Mouse (Mus musculus): ENCODE measurements around the gene Birc6. TPM values are rescaled to one million over a fixed set of nuclear protein-coding genes. Genes with fewer than 3 reads are reported as not detected.
A peak's percentile ranks its signal among the peaks of the same experiment; 100 is the strongest.

Gene Birc6
- polyA plus RNA-seq, 1 experiment from 2014 or later: 102 TPM

DNA sequence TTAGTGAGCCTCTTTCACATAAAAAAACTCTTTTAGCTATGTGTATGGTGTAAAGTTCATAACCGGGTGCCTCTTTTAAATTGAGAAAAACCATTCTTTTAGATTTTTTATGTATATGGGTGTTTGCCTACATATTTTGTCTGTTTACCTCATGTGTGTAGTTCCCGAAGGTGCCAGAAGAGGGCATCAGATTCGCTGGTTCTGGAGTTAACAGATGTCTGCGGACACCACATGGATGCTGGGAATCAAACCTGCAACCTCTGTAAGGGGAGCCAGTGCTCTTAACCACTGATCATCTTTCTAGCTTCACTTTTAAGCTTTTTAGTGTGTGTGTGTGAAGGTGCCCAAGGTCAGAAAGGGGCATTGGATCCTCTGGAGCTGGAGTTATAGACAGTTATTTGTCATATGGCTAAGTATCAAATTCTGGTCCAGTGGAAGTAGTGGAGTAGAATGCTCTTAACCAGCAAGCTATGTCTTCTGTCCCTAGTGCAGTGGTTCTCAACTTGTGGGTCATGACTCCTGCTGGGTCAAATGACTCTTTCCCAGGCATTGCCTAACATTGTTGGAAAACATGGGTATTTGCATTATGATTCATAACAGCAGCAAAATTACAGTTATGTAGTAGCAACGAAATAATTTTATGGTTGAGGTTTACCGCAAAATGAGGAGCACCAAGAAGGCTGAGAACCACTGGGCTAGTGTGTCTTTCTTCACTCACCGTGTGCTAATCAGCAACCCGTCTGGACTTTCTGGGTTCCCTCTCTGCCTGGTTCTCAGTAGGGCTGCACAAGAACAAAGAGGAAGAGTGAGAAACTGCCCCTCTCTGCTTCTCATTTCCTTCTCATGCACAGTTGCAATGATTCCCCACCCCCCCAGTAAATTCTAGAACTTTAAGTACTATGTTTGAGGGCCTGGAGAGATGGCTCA lies 5.0 kb upstream of the Birc6 start:
- no peaks in the 10 kb centered on the region for H3K27me3 ChIP-seq
- ATAC-seq (ENCODE audit: insufficient number of reproducible peaks, insufficient read depth, low FRiP score, low TSS enrichment, low read depth): no peak
- no peak overlapping the region for H3K9ac ChIP-seq
- 80% methylated on average over 8 of the region's 8 CpGs for WGBS
- no peak overlapping the region for H3K27ac ChIP-seq
- H3K4me3 ChIP-seq: no peak overlapping the region
- H3K4me2 ChIP-seq: no peak overlapping the region
- no peaks in the 10 kb centered on the region for H3K36me3 ChIP-seq
- H3K4me1 ChIP-seq: peaks cover 7% of the 10 kb centered on the region; the same call in 1 of the 2 replicates
- no peaks in the 10 kb centered on the region for H3K9me3 ChIP-seq

DNA sequence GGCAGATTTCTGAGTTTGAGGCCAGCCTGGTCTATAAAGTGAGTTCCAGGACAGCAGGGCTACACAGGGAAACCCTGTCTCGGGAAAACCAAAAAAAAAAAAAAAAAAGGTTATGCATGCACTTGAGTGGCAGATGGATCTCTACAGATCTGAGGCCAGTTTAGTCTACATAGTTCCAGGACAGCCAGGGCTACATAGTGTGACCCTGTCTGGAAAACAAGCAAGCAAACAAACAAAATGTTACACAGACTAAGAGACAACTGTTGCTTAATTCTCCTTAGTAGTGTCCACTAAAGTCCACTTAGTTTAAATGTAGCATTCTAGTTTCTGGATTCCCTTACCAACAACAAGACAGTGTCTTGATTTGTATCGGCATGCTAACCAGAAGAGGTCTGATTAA lies 2.0 kb upstream of the Birc6 start:
- 87% methylated on average over 2 of the region's 2 CpGs for WGBS

GRCm38 (mm10) chr17:74526806-74527653 lies 1.1 kb upstream of the Birc6 start:
- H3K4me2 ChIP-seq: peak overlapping the region; percentile 64
- H3K4me1 ChIP-seq: peaks cover 18% of the 10 kb centered on the region
- no peaks in the 10 kb centered on the region for H3K36me3 ChIP-seq
- peak overlapping the region; percentile 77 for H3K9ac ChIP-seq
- ATAC-seq (ENCODE audit: insufficient number of reproducible peaks, insufficient read depth, low FRiP score, low TSS enrichment, low read depth): no peak
- H3K4me3 ChIP-seq: peak overlapping the region; percentile 98
- H3K9me3 ChIP-seq: no peaks in the 10 kb centered on the region
- no peaks in the 10 kb centered on the region for H3K27me3 ChIP-seq
- H3K27ac ChIP-seq: peak overlapping the region; percentile 99
- 86% methylated on average over 9 of the region's 9 CpGs for WGBS

More for the DNA sequence above, 2.0 kb upstream of the Birc6 start:
- ATAC-seq (ENCODE audit: insufficient number of reproducible peaks, insufficient read depth, low FRiP score, low TSS enrichment, low read depth): no peak
- H3K9me3 ChIP-seq: no peaks in the 10 kb centered on the region
- no peak overlapping the region for H3K4me3 ChIP-seq
- no peak overlapping the region for H3K27ac ChIP-seq
- H3K9ac ChIP-seq: no peak overlapping the region
- H3K4me1 ChIP-seq: peaks cover 18% of the 10 kb centered on the region
- H3K36me3 ChIP-seq: no peaks in the 10 kb centered on the region
- H3K4me2 ChIP-seq: no peak overlapping the region
- no peaks in the 10 kb centered on the region for H3K27me3 ChIP-seq

DNA sequence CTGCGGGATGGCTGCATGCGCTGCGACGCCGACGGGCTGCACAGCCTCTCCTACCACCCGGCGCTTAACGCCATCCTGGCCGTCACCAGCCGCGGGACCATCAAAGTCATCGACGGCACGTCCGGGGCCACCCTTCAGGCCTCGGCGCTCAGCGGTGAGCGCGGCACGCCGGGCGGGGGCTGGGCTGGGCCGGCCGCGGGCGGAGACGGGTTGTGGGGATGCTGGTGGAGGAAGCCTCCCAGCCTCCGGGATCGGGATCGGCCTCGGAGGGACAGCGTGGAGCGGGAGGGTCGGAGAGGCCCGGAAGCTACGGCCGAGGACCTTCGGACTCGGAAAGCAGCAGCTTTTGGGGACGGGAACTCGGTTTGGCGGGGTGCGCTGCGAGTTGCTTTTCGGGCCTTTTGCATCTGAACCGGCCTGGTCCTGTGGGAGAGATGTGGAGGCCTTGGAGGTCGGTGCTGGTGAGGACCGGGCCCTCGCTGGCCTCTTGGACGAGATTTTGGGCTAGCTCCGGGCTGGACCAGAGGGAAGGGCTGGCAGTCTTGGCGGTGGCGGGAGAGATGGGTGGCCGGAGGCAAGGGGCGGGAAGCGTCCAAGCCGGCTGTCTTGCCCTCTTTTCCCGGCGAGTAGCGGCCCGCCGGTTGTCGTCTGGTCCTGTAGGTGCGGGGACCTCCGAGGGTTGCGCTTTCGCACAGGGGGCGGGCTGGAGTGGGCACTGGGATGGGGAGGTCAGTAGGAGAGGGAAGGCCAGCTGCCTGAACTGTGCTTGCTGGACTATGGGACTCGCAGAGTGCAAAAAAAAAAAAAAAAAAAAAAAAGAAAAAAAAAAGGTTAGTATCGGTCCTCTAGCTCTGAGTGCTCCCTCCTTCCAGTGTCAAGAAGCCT lies 795 bp downstream of the Birc6 start:
- no peaks in the 10 kb centered on the region for H3K9me3 ChIP-seq
- peak overlapping the region; percentile 99 for H3K27ac ChIP-seq
- peaks cover 18% of the 10 kb centered on the region for H3K4me1 ChIP-seq
- peak overlapping the region; percentile 98 for H3K9ac ChIP-seq
- H3K27me3 ChIP-seq: no peaks in the 10 kb centered on the region
- no peaks in the 10 kb centered on the region for H3K36me3 ChIP-seq
- peak overlapping the region; percentile 98 for H3K4me3 ChIP-seq
- under 1% methylated on average over 72 of the region's 72 CpGs for WGBS
- peak; percentile 59 for ATAC-seq (ENCODE audit: insufficient number of reproducible peaks, insufficient read depth, low FRiP score, low TSS enrichment, low read depth)
- peak overlapping the region; percentile 74 for H3K4me2 ChIP-seq

DNA sequence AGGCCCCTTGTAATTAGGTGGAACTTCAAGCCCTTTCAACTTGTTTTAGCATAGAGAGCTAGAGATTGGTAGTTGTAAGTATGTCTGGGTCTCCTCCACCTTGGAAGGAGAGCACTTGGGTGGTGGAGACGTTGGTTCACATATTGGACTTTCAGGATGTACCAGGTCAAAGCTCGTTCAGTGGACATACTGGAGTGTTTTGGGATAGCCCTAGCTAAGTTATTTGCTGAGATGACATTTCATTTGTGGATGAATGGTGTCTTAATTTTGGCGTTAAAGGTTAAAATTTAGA lies 1.4 kb downstream of the Birc6 start:
- ATAC-seq (ENCODE audit: insufficient number of reproducible peaks, insufficient read depth, low FRiP score, low TSS enrichment, low read depth): no peak
- Histone ChIP-seq H3K4me3 (peak overlapping the region; percentile 98), H3K27ac (no peak overlapping the region; the same call in 1 of the 2 replicates), H3K36me3 (no peaks in the 10 kb centered on the region), H3K9ac (peak overlapping the region; percentile 98), H3K4me2 (peak overlapping the region; percentile 74), H3K9me3 (no peaks in the 10 kb centered on the region), H3K27me3 (no peaks in the 10 kb centered on the region), H3K4me1 (peaks cover 18% of the 10 kb centered on the region)
- 16% methylated on average over 3 of the region's 3 CpGs for WGBS

DNA sequence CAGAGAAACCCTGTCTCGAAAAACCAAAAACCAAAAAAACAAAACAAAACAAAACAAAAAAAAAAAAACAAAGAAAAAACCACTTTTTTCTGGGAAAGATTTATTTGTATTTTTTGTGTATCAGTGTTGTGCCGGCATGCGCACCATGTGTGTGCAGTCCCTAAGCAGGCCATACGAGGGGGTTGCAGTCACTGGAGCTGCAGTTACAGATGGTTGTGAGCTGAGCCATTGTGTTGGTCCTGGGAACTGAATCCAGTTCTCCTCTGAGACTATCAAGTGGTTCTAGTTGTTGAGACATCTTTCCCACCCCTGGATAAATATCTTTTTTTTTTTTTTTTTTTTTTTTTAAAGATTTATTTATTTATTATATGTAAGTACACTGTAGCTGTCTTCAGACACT lies 6.9 kb downstream of the Birc6 start:
- Histone ChIP-seq H3K9ac (no peak overlapping the region), H3K9me3 (no peaks in the 10 kb centered on the region), H3K4me3 (no peak overlapping the region), H3K36me3 (no peaks in the 10 kb centered on the region), H3K4me2 (no peak overlapping the region), H3K27me3 (no peaks in the 10 kb centered on the region), H3K4me1 (peaks cover 8% of the 10 kb centered on the region), H3K27ac (no peak overlapping the region)
- 96% methylated on average over 4 of the region's 4 CpGs for WGBS
- ATAC-seq (ENCODE audit: insufficient number of reproducible peaks, insufficient read depth, low FRiP score, low TSS enrichment, low read depth): no peak

DNA sequence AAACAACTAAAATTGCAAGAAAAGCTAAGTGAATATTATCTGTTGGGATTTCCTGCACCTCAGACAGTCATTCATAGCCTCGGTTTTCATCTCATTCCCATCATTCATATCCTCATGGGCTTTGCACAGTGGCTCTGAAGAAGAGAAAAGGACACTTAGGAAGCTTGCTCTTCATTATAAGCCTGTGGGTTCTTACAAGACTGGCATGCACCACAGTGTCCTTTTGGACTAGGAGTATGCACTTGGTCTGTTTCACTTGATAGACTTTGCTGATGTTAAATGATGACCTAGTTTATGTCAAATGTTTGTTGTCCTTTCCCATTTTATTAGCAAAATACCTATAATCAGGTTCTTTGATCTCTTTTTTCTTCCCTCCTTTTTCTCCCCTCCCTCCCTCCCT lies 9.4 kb downstream of the Birc6 start:
- ATAC-seq (ENCODE audit: insufficient number of reproducible peaks, insufficient read depth, low FRiP score, low TSS enrichment, low read depth): no peak
- no peak overlapping the region for H3K4me3 ChIP-seq
- H3K4me1 ChIP-seq: no peaks in the 10 kb centered on the region
- H3K27me3 ChIP-seq: no peaks in the 10 kb centered on the region
- H3K9me3 ChIP-seq: no peaks in the 10 kb centered on the region
- no peak overlapping the region for H3K4me2 ChIP-seq
- H3K9ac ChIP-seq: no peak overlapping the region
- WGBS: 90% methylated on average over 1 of the region's 1 CpGs
- no peak overlapping the region for H3K27ac ChIP-seq
- no peaks in the 10 kb centered on the region for H3K36me3 ChIP-seq

DNA sequence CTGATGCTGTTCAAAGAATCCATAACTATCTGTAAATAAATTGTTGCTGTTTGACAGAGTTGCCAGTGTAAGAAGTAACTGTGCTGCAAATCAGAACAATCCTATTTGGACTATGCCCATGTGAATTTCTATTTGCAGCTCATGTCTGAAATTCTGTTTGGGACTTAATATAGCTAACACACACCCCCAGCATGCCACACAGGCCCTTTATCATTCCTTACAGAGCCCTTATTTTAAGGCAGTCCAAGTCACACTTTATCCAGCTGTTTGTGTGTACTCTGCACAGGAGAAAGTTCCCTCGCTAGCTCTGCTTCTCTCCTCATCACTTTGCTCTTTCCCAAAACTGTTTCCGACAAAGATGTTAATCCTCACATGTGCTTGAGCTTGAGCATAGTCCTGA lies 15.5 kb downstream of the Birc6 start:
- Histone ChIP-seq H3K4me1 (no peaks in the 10 kb centered on the region), H3K4me3 (no peak overlapping the region), H3K27ac (no peak overlapping the region), H3K9me3 (no peaks in the 10 kb centered on the region), H3K27me3 (no peaks in the 10 kb centered on the region), H3K9ac (no peak overlapping the region), H3K36me3 (peaks cover 43% of the 10 kb centered on the region), H3K4me2 (no peak overlapping the region)
- 92% methylated on average over 2 of the region's 2 CpGs for WGBS
- no peak for ATAC-seq (ENCODE audit: insufficient number of reproducible peaks, insufficient read depth, low FRiP score, low TSS enrichment, low read depth)

GRCm38 (mm10) chr17:74554118-74554517 lies 26.0 kb downstream of the Birc6 start:
- peaks cover 56% of the 10 kb centered on the region for H3K36me3 ChIP-seq
- 82% methylated on average over 5 of the region's 5 CpGs for WGBS
- ATAC-seq (ENCODE audit: insufficient number of reproducible peaks, insufficient read depth, low FRiP score, low TSS enrichment, low read depth): no peak
- no peaks in the 10 kb centered on the region for H3K9me3 ChIP-seq
- no peaks in the 10 kb centered on the region for H3K27me3 ChIP-seq
- no peak overlapping the region for H3K4me3 ChIP-seq
- H3K9ac ChIP-seq: no peak overlapping the region
- H3K4me2 ChIP-seq: no peak overlapping the region
- no peaks in the 10 kb centered on the region for H3K4me1 ChIP-seq
- no peak overlapping the region for H3K27ac ChIP-seq

GRCm38 (mm10) chr17:74559891-74560290 lies 31.8 kb downstream of the Birc6 start:
- Histone ChIP-seq H3K4me1 (no peaks in the 10 kb centered on the region), H3K4me2 (no peak overlapping the region), H3K27me3 (no peaks in the 10 kb centered on the region), H3K4me3 (no peak overlapping the region), H3K9me3 (no peaks in the 10 kb centered on the region), H3K9ac (no peak overlapping the region), H3K36me3 (peaks cover 46% of the 10 kb centered on the region), H3K27ac (no peak overlapping the region)
- WGBS: 77% methylated on average over 11 of the region's 11 CpGs
- ATAC-seq (ENCODE audit: insufficient number of reproducible peaks, insufficient read depth, low FRiP score, low TSS enrichment, low read depth): no peak

DNA sequence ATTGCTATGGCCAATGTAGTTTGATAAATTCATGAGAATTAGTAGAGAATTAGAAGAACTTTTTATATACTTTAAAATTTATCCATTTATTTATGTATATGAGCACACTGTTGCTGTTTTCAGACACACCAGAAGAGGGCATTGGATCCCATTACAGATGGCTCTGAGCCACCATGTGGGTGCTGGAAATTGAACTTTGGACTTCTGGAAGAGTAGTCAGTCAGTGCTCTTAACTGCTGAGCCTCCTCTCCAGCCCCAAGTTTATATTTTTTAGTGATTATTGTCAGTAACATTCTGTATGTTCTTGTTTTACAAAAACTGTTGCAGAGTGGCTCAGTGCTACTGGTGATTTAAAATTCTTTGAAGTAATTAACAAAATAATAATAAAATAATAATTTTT lies 36.1 kb downstream of the Birc6 start:
- Histone ChIP-seq H3K4me3 (no peak overlapping the region), H3K4me1 (no peaks in the 10 kb centered on the region), H3K4me2 (no peak overlapping the region), H3K27me3 (no peaks in the 10 kb centered on the region), H3K27ac (no peak overlapping the region), H3K36me3 (peaks cover 50% of the 10 kb centered on the region), H3K9ac (no peak overlapping the region), H3K9me3 (no peaks in the 10 kb centered on the region)
- no peak for ATAC-seq (ENCODE audit: insufficient number of reproducible peaks, insufficient read depth, low FRiP score, low TSS enrichment, low read depth)
